Mouse (Mus musculus): ENCODE results near the gene Stx1a. TPM values are rescaled to one million over a fixed set of nuclear protein-coding genes. Genes with fewer than 3 reads are reported as not detected.

The Stx1a gene
- 122 and 146 TPM in 2 replicates for polyA plus RNA-seq (2015; fragmentation: Nextera tagmentation; extraction: Ambion mirVana)

DNA sequence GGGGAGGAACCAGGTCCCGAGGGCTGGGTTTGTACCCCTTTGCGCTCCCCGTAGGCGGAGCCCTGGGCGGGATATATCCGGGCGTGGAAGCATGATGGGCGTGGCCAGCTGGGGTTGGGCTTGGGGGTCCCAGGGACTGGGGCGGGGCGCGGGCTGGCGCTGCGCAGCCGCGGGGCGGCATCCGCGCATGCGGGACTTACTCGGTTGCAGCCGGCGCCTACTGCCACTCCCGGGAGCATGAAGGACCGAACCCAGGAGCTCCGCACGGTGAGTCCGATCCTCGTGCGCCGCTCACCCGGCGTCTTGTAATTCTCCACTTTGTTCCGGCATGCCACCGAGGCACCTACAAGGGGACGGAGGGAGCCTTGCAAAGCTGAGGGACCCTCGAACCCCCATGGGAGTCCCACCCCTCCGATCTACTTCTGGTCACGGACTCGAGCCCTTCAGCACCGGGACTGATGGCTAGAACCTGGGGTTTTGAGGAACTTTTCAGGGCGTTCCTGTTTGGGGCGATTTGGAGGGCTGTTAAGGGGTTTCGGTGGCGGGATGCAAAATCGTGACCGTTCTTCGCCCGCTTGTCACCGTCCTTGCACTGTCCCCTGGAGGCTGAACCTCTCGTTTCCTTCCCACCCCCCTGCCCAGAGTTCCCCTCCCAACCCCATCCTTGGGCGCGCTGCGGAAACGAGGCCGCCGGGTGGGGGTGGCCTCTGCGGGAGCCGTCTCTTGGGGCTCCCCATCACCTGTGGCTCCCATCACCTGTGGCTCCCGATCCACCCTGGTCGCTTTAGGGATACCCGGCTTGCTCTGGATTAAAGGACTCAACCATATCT, at the start of gene Stx1a:
Stx1a (plus strand) TSS at position 139 of the 830 bp plus-strand sequence.

DNA sequence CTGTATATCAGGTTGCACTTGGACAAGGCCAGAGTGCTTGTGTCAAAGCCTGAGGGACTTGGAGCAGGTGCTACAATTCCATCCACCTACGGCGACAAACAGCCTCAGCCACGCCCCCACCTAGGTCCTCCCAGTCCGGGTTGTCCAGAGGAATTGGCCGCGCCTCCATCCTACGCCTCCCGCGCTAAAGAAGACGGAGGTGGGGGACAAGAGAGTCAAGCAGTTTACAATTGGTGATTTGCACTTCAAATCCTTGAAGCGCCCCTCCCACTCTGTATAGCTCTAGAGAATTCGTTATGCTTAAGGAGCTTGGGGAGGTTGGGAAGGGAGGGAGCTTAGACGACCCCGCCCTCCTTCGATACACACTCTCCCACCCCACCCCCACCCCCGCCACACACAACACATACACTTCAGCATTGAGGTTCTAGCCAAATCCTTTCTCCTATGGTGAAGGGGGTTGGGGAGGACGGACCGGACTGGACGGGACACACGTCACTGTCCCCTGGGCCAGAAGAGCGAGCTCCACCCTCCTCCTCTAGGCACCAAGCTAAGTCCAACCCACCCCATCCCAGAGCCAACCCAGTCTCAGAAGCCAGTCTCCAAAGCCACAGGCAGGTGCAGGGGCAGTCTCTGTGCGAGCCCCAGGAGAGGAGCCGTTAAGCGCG, 37.5 kb upstream of the Stx1a start, which contains the start of gene Cldn3:
Cldn3 (plus strand) TSS at position 582 of the 665 bp plus-strand sequence.

DNA sequence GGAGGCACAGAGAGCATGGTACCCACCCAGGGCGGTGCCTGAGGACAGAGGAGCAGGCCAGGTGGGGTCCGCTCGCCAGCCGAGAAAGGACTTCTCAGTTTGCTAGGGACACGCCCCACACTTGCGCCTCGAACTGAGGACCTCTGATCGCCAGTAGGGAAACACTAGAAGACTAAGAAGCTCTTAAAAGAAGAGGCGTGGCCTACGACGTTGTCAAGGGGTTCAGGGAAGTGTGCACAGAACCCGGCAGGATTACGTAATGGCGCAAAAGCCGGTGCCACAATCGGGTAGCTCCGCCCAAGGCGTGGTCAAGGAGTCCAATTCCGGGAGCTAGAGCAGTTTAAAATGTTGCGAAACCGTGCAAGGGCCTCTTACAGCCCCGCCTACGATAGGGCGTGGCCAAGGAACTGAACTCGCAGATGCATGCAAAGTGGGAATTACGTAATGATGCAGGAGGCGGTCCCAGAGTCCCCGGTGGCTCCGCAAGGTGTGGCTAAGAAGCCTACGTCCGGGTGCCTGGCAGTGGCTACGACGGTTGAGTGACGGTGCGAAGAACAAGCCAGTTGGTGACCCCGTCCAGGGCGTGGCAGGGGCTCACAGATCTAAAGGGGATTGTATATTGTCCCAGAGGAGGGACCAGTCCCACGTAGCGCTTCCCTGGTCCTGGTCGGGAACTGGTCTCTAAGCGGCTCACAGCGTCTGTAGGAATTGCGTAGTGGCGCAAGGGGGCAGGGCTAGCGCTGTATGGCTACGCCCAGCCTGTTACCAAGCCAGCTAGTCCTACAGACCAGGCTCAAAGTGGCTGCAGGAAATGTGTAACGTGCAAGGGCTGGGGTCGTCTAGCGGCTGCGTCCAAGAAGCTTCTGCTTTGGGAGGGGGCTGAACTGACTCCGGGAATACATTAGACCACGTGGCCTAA, 14.4 kb upstream of the Stx1a start, which contains the start of gene Abhd11:
Abhd11 (plus strand) TSS at position 482 of the 919 bp plus-strand sequence.

DNA sequence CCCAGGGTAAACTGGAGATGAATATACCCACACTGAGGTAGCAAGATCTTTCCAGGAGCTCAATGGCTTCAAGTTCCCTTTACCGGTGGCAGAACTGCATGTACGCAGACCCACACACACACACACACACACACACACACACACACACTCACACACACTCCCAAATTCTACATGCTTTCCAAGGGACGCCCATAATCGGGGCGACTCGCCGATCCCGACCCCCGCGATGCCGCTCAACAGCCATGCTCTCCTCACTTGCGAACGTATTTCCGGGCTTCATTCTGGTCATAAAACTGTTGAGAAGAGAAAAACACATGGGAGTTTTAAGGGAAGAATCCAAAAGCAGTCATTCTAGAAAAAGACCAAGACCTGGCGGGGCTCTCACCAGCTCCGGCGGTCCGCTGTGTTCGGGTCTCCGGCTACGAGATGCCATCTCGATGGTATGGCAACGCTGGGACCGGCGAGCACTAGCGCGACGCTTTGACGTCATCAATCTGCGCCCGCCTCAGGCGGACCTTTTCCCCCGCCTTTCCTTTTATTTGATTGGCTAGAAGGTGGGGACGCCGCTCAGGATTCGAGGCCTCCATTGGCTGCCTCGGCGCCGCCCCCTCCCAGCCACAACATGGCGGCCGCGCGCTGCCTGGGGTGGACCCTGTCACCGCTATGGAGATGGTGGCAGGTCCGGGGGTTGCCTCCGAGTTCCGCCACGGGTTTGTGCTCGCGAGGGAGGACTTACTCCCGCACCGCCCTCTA, 40.5 kb downstream of the Stx1a start, which contains the start of gene Dnajc30:
Dnajc30 (plus strand) TSS at position 574 of the 753 bp plus-strand sequence.

DNA sequence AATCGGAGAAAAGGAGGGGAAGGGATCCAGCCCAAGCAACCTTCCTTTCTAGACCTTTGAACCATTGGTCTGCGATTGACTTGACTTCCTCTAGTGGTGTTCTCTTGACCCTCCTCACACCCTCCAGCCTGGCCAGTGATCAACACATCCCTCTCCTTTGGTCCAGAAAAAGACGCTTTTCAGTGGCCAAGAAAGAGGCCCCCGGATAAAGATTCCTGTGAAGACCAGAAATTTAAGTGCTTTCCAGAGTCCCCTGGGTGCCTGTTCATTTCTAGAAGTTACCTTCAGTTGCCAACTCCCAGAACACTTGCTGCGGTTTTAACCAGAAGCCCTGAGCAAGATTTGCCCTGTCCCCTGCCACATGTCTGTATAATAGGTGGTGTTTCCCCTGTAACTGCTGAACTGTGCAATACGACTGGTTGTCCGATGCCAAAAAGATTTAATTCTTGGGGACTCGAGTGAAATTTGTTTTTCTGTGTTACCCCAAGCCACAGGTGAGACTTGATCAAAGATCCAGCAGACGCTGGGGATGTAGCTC, 41.7 kb downstream of the Stx1a start, which contains the start of gene Bud23:
Bud23 (minus strand) TSS at position 51 of the 538 bp plus-strand sequence.

DNA sequence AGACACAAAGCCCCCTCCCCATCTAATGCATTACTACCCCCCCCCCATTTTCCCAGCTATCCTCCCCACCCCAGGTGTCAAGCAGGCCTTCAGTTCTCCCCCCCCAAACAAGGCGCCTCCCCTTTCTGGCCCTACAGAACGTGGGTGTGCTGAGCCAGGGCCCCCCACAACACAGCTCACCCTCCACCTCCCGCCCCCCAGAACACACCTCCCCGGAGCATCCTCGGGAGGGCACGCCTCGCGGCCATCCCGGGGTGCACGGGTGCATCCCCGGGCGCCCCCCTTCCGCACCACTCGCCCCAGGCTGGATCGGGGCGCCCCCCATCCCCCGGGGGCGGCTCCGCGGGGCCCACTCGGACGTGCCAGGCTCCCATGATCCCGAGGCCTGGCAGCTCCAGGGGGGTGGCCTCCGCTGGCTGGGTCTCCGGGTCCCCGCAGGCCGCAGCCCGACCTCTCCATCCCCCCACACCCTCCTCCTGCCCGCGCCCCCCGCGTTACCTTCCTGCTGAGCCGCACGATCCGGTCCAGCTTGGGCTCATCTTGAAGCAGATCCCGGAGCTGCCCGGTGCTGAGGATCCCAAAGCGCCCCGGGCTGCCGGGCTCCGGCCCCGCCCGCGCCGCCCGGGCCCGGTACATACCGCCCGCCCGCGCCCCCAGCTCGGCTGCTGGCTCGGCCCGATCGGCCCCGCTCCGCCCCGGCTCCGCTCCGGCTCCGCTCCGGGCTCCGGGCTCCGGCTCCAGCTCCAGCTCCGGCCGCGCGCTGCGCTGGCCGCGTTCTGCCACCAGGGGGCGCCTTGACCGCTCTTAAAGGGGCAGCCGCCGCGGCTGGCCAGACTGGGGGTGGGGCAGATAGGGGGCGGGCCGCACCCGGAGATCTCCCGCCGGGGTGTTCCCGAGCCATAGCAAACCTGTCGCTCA, 54.5 kb downstream of the Stx1a start, which contains the start of gene Vps37d:
Vps37d (minus strand) TSS at position 703 of the 918 bp plus-strand sequence.

DNA sequence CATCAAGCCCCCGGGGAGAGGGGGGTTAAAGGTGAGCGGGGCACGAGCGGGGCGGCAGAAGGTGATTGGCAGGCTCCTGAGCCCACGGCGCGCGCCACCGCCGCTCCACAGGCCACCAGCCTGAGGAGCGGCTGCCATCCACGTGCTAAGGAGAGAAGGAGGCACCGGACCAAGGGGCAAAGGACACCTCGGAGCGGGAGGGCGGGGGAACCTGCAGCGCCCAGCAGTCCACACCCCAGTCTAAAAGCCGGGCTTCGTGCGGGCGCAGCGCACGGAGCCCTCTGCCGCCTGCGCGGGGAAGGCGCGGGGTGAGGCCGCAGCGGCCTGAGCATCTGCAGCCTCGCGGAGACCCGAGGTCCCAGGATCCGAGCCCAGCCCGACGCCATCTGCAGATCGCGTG, 66.4 kb downstream of the Stx1a start, which contains the start of gene Mlxipl:
Mlxipl (plus strand) TSS at position 238 of the 400 bp plus-strand sequence.

Other genes with a start within 250 kb of the Stx1a start
- gene Tmem270, start 116.7 kb upstream of the Stx1a start, polyA plus RNA-seq (2015; fragmentation: Nextera tagmentation; extraction: Ambion mirVana) = not detected in 2 replicates
- gene Cldn13, start 108.0 kb upstream of the Stx1a start, polyA plus RNA-seq (2015; fragmentation: Nextera tagmentation; extraction: Ambion mirVana) = not detected in 2 replicates
- gene Mettl27, start 91.1 kb upstream of the Stx1a start, polyA plus RNA-seq (2015; fragmentation: Nextera tagmentation; extraction: Ambion mirVana) = 7.4 and 8.1 TPM in 2 replicates
- gene Cldn4, start 76.5 kb upstream of the Stx1a start, polyA plus RNA-seq (2015; fragmentation: Nextera tagmentation; extraction: Ambion mirVana) = 0.20 TPM in 1 of 2 replicates, not detected in the other
- gene Cldn3, start 37.3 kb upstream of the Stx1a start, polyA plus RNA-seq (2015; fragmentation: Nextera tagmentation; extraction: Ambion mirVana) = 3.1 and 3.5 TPM in 2 replicates
- gene Abhd11, start 14.3 kb upstream of the Stx1a start, polyA plus RNA-seq (2015; fragmentation: Nextera tagmentation; extraction: Ambion mirVana) = 86.7 and 87.9 TPM in 2 replicates
- gene Dnajc30, start 40.7 kb downstream of the Stx1a start, polyA plus RNA-seq (2015; fragmentation: Nextera tagmentation; extraction: Ambion mirVana) = 44.7 and 47.5 TPM in 2 replicates
- gene Bud23, start 41.5 kb downstream of the Stx1a start, polyA plus RNA-seq (2015; fragmentation: Nextera tagmentation; extraction: Ambion mirVana) = 65.6 and 67.6 TPM in 2 replicates
- 34.3 and 36.6 TPM in 2 replicates for gene Vps37d, start 54.8 kb downstream of the Stx1a start, polyA plus RNA-seq (2015; fragmentation: Nextera tagmentation; extraction: Ambion mirVana)
- 0.76 and 1.1 TPM in 2 replicates for gene Mlxipl, start 66.4 kb downstream of the Stx1a start, polyA plus RNA-seq (2015; fragmentation: Nextera tagmentation; extraction: Ambion mirVana)
- gene Tbl2, start 126.2 kb downstream of the Stx1a start, polyA plus RNA-seq (2015; fragmentation: Nextera tagmentation; extraction: Ambion mirVana) = 10.6 and 12.5 TPM in 2 replicates
- gene Bcl7b, start 144.8 kb downstream of the Stx1a start, polyA plus RNA-seq (2015; fragmentation: Nextera tagmentation; extraction: Ambion mirVana) = 38.0 and 40.4 TPM in 2 replicates
- 16.2 and 17.8 TPM in 2 replicates for gene Baz1b, start 163.8 kb downstream of the Stx1a start, polyA plus RNA-seq (2015; fragmentation: Nextera tagmentation; extraction: Ambion mirVana)
- 19.2 and 20.2 TPM in 2 replicates for gene Fzd9, start 227.7 kb downstream of the Stx1a start, polyA plus RNA-seq (2015; fragmentation: Nextera tagmentation; extraction: Ambion mirVana)

Measured in neural tube, postnatal 0 days (tissue).